Mouse (Mus musculus) ES-Bruce4 (cell line): ENCODE measurements around the gene Nxnl1.

Experiments used
- CTCF ChIP-seq: IDR thresholded peaks from one replicate; pipeline ENCODE4 v1.8.1; 2011; ENCODE audit warnings: low read depth, low read length
- EP300 ChIP-seq: IDR thresholded peaks from 2 replicates; pipeline ENCODE4 v1.6.1; 2011; ENCODE audit warnings: low read depth, low read length; ENCODE audit not compliant: insufficient read depth
- POLR2A ChIP-seq: IDR thresholded peaks from one replicate; pipeline ENCODE4 v1.8.1; 2011; ENCODE audit warnings: low read length; ENCODE audit not compliant: insufficient read depth

DNA sequence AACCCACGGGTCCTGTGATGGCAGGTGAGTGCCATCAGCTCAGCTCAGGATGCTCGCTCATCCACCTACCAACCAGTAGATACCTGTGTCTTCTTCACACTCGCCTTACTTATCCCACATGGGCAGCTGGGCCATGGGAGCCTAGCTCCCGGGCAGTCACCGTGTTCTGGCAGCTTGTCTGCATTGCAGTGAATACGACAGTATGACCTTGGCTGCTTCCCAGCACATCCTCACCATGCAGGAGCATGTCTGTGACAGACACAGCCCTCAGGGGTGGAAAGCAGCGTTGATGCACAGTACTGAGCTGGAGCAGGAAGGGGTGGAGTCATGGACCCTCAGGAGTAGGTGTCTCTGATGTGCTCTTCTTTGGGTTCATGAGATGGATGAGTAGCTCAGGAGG is 8.0 kb upstream of the Nxnl1 start:
- no peak for TF ChIP-seq POLR2A
- no peak for TF ChIP-seq CTCF
- no peak for TF ChIP-seq EP300
